1 mouse cellular context compared by ENCODE assay signal in the genomic region with DNA sequence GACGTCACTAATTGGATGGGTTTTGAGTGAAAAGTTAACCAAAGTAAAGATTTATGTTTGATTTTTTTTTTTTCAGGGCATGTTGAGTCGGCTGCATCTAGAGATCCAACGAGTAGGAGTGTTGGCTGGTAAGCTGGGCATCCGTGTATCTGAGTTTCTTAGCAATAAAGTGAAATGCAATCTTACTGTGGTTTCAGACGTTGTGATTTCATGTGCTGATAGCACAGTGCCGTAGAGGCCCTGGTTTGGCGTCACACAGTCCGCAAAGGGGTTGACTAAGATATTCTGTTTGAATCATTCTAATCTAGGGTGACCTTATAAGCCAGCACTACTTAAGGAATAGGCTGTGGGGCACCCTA.
TF ChIP-seq lines count a peak whose summit lies in the region.

No protein-coding gene starts in this region.

TF ChIP-seq in MEL, 35 proteins besides CTCF, POLR2A, EP300 and RAD21 (continued from another document):
- TF ChIP-seq MXI1 (IDR thresholded peaks at IDR 0.05; ENCODE audit: low read depth, low read length): peak; percentile 7; the same call in 1 of the 2 replicates
- TF ChIP-seq POLR2AphosphoS2 (IDR thresholded peaks at IDR 0.05; ENCODE audit: low read length): 0 out of 2 replicates have a peak, but pooled peaks have one; percentile 2
- no peak for TF ChIP-seq HCFC1 (IDR thresholded peaks at IDR 0.05; ENCODE audit: low read depth, low read length)
- TF ChIP-seq USF2 (IDR thresholded peaks at IDR 0.05; ENCODE audit: borderline replicate concordance in 1 of 2, insufficient read depth in 1 of 2, low read depth in 1 of 2, low read length in 2 of 2): no peak
- TF ChIP-seq TAL1 (IDR thresholded peaks at IDR 0.05; ENCODE audit: low read length): no peak
- no peak for TF ChIP-seq ZMIZ1 (IDR thresholded peaks at IDR 0.05; ENCODE audit: low read depth, low read length)
- no peak for TF ChIP-seq TBP (IDR thresholded peaks at IDR 0.05; ENCODE audit: low read depth, low read length)
- TF ChIP-seq KAT2A (conservative IDR thresholded peaks at IDR 0.05; ENCODE audit: low read depth, low read length): no peak
- TF ChIP-seq ZKSCAN1 (IDR thresholded peaks at IDR 0.05; ENCODE audit: low read depth, low read length): no peak
- no peak for TF ChIP-seq UBTF (IDR thresholded peaks at IDR 0.05; ENCODE audit: borderline replicate concordance, insufficient read depth, low read depth, low read length)
- no peak for TF ChIP-seq GABPA (IDR thresholded peaks at IDR 0.05; ENCODE audit: low read depth, low read length)
- TF ChIP-seq NRF1 (IDR thresholded peaks at IDR 0.05; ENCODE audit: insufficient read depth, low read depth, low read length, poor library complexity, severe bottlenecking): no peak
- TF ChIP-seq MYC (IDR thresholded peaks at IDR 0.05; ENCODE audit: low read depth, low read length): no peak; the same call in 1 of the 2 replicates
- no peak; the same call in 1 of the 2 replicates for TF ChIP-seq SMC3 (IDR thresholded peaks at IDR 0.05; ENCODE audit: low read depth, low read length)
- no peak for TF ChIP-seq ZNF384 (IDR thresholded peaks at IDR 0.05; ENCODE audit: low read depth, low read length)
- no peak for TF ChIP-seq USF1 (IDR thresholded peaks at IDR 0.05; ENCODE audit: low read depth, low read length)
- no peak; the same call in 1 of the 2 replicates for TF ChIP-seq MYB (IDR thresholded peaks at IDR 0.05; ENCODE audit: low read depth, low read length)
- no peak for TF ChIP-seq MAFK (IDR thresholded peaks at IDR 0.05; ENCODE audit: borderline replicate concordance, low read depth, low read length)
- peak; percentile 43; the same call in 1 of the 2 replicates for TF ChIP-seq GATA1 (IDR thresholded peaks at IDR 0.05; ENCODE audit: low read depth, low read length)
- TF ChIP-seq MAX (IDR thresholded peaks at IDR 0.05; ENCODE audit: low read length): no peak
- no peak for TF ChIP-seq ZC3H11A (IDR thresholded peaks at IDR 0.05; ENCODE audit: low read depth, low read length)
- peak; percentile 86; the same call in 1 of the 2 replicates for TF ChIP-seq CHD1 (IDR thresholded peaks at IDR 0.05; ENCODE audit: low read depth, low read length)
- no peak for TF ChIP-seq E2F4 (IDR thresholded peaks at IDR 0.05; ENCODE audit: borderline replicate concordance, low read depth, low read length)
- no peak for TF ChIP-seq TCF12 (IDR thresholded peaks at IDR 0.05; ENCODE audit: low read depth, low read length)
- TF ChIP-seq POLR2AphosphoS5 (IDR thresholded peaks at IDR 0.05; ENCODE audit: borderline replicate concordance, low read depth, low read length): no peak
- TF ChIP-seq RCOR1 (IDR thresholded peaks at IDR 0.05; ENCODE audit: low read depth, low read length): peak; percentile 49
